Mouse (Mus musculus): ENCODE results near the gene Rabggtb.
"Not testable (repeated sequence)": the region's sequence is repeated elsewhere in the genome, so short reads cannot be mapped to it uniquely, and the experiment has no call there.

Rabggtb gene

GRCm38 (mm10) chr3:153913510-153914243 lies 868 bp upstream of the Rabggtb start:
- DNase-seq, result no peak

GRCm38 (mm10) chr3:153911882-153912440 lies 848 bp downstream of the Rabggtb start:
- DNase-seq, result no peak

- no peak for DNase-seq
Measured at GRCm38 (mm10) chr3:153911197-153911881, 1.5 kb downstream of the Rabggtb start.

GRCm38 (mm10) chr3:153910489-153910888 lies 2.3 kb downstream of the Rabggtb start:
- DNase-seq, result no peak

GRCm38 (mm10) chr3:153908919-153909318 lies 3.9 kb downstream of the Rabggtb start:
- DNase-seq, result no peak

- no peak for DNase-seq
Measured at GRCm38 (mm10) chr3:153906136-153906871, 6.5 kb downstream of the Rabggtb start, which contains the start of gene Msh4. TSS of gene Msh4 (minus strand) at chr3:153906138.

GRCm38 (mm10) chr3:153905251-153906135 lies 7.3 kb downstream of the Rabggtb start:
- DNase-seq, result no peak

- DNase-seq, result peak; percentile 33 to 62
Measured at GRCm38 (mm10) chr3:153904586-153904985, 8.2 kb downstream of the Rabggtb start.

- DNase-seq, result no peak
Measured at GRCm38 (mm10) chr3:153902595-153902994, 10.2 kb downstream of the Rabggtb start.

GRCm38 (mm10) chr3:153901904-153902303 lies 10.9 kb downstream of the Rabggtb start:
- DNase-seq, result no peak

- DNase-seq, result no peak
Measured at GRCm38 (mm10) chr3:153897216-153897615, 15.6 kb downstream of the Rabggtb start.

GRCm38 (mm10) chr3:153895454-153895853 lies 17.4 kb downstream of the Rabggtb start:
- DNase-seq, result no peak

- no peak for DNase-seq
Measured at GRCm38 (mm10) chr3:153889188-153889781, 23.5 kb downstream of the Rabggtb start.

- DNase-seq, result no peak
Measured at GRCm38 (mm10) chr3:153888141-153888540, 24.7 kb downstream of the Rabggtb start.

GRCm38 (mm10) chr3:153886296-153886695 lies 26.5 kb downstream of the Rabggtb start:
- DNase-seq, result no peak

GRCm38 (mm10) chr3:153871396-153871795 lies 41.4 kb downstream of the Rabggtb start:
- DNase-seq, result no peak

GRCm38 (mm10) chr3:153867149-153868136 lies 45.4 kb downstream of the Rabggtb start:
- DNase-seq, result no peak

- no peak for DNase-seq
Measured at GRCm38 (mm10) chr3:153864636-153865429, 48.0 kb downstream of the Rabggtb start.

- DNase-seq, result no peak
Measured at GRCm38 (mm10) chr3:153863816-153864215, 49.0 kb downstream of the Rabggtb start.

- not testable (repeated sequence) for DNase-seq
Measured at GRCm38 (mm10) chr3:153860392-153860791, 52.4 kb downstream of the Rabggtb start.
